Mouse (Mus musculus): ENCODE measurements around the gene Slco4c1.

The Slco4c1 gene

DNA sequence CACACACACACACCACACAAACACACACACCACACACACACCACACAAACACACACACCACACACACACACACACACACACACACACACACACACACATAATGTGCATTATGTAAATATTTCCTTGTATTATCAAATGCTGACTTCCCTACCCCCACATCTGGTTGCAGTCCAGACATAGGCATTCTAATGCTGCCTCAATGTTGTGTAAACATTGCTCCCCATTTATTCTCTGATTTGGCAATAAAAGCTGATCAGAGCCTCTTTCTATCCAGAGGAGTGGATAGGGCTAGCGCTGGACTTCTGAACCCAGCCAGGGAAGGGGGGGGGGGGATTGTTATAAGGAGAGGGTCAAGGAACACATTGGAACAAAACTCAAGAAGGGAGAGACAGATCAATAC lies 101.7 kb downstream of the Slco4c1 start:
- DNase-seq (ENCODE audit: low spot score in 2 of 2) = no peak

- DNase-seq (ENCODE audit: low spot score in 2 of 2) = no peak
Observed at GRCm38 (mm10) chr1:96768264-96768663, 103.7 kb downstream of the Slco4c1 start.

- no peak for DNase-seq (ENCODE audit: low spot score in 2 of 2)
Observed at GRCm38 (mm10) chr1:96766535-96766934, 105.4 kb downstream of the Slco4c1 start.
